Mouse (Mus musculus): ENCODE measurements around the gene Zbtb39.
"Not testable (repeated sequence)": the region's sequence is repeated elsewhere in the genome, so short reads cannot be mapped to it uniquely, and the experiment has no call there.

Gene Zbtb39

DNA sequence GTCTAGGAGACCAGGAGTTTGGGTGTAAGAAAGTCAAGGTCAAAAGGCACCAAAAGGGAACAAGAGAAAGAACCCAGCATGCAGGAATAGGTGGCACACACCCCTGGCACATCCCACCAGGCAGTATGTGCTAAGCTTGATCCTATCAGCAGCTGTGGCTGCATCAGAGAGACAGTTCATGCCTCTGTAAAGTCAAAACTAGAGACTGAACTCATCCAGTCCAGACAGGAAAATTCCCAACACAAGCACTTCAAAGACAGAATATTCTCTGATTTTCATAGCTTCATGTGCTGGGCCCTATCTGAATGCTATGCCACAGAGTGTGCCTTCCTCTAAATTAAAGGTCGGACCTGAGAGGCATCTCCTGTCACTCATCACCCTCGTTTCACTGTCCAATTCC, 1.8 kb upstream of the Zbtb39 start:
- no peak for DNase-seq (ENCODE audit: low read depth, low spot score)

DNA sequence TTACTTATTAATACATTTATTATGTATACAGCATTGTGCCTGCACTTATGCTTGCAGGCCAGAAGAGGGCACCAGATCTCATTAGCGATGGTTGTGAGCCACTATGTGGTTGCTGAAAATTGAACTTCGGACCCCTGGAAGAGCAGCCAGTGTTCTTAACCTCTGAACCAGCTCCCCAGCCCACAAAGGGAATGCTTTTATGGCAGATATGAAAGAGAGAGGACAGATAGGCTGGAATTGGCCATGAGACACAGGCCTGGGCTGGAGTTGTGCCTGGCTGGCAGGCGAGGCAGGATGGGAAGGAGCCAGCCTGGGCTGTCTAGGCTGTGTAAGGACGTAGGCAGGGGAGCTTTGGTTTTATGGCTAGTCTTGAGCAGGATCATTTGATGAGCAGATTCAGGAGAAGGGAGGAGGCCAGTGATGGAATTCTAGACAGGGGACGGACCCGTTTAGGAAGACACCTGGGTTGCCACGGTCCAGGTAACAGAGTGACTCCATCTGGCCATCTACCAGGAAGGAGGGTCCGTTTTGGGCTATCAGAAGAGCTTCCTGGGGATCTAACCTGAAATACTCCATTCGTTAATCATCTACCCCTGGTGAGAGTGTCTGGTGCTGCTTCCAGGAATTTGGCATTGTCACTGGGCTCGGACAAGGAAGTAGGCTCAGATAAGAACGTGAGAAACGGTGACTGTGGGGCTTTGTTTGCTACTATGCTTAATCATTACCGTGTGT, 1.0 kb upstream of the Zbtb39 start:
- no peak for DNase-seq (ENCODE audit: low read depth, low spot score)

DNA sequence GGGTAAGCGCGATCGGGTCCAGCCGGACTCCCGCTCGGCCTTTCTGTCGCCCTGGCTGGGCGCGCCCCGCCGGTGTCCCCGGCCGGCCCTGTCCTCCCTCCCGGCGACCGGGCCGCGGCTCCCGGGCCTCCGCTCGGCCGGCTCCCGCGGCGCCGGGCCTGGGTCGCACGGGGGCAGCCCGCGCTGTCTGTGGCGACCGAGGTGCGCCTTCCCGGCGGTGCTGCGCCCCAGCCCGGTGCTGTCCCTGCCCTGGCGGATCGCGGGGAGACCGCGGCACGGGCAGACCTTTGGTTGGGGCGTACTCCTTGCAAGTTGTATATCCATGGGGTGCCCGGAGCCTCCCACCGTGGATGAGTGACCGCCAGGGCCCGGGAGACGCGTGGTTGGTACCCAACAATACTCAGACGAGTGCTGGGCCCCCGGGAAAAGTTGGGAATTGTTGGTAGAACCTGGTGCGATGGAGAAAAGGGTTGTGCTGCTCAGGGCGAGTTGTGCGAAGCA, 373 bp downstream of the Zbtb39 start:
- DNase-seq (ENCODE audit: low read depth, low spot score) = no peak

DNA sequence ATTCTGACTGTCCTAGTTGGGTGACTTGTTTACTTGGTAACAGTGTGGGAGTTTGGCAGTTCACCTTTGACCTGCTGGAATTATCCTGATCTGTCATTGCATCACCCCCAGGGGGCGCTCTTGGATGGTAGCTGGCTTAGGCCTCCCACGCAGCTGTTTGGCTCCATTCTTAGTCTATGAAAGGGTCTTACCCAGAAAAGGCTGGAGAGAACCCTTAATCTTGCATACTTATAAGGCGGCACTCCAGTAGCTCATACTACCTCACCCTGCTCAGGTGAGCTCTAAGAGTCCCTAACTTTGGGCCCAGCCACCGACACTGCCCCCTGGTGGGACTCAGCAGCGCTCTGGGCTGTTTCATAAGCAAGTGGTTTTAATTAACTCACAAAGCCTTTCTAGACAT, 5.3 kb downstream of the Zbtb39 start:
- DNase-seq (ENCODE audit: low read depth, low spot score) = no peak

DNA sequence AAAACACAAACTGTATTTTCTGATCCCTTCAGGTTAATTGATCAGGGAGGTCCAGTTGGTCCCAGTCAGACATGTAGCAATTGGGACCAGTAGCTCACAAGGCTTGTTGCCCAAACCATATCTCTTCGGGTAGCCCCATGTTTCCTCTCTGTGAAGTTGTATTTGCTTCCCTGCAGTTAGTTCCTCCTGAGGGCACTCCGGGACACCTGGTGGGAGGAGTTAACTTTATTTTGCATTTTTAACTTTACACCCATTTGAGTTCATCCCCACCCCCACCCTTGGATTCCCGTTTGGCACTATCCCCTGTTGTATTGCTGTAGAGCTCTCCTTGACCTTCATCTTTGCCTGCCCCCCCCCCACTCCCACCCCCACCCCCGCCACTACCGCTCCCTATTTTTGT, 6.5 kb downstream of the Zbtb39 start:
- DNase-seq (ENCODE audit: low read depth, low spot score) = no peak

DNA sequence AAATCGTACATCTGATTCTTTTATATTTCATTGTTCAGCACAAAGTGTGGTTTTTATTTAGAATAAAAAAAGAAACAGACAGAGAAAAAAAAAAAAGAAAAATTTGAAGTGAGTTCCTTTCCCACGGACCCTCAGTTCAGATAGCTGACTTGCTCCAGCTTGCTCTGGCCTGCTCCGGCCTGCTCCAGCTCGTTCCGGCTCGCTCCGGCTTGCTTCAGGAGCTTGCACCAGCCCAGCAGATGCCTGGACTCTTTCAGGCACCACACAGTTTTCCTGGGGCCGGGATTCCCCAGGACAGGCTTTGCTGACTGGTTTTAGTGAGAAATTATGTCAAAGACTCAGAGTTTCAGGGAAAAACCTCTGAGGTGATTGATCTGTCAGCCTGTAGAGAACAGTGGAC, 7.9 kb downstream of the Zbtb39 start:
- no peak for DNase-seq (ENCODE audit: low read depth, low spot score)

DNA sequence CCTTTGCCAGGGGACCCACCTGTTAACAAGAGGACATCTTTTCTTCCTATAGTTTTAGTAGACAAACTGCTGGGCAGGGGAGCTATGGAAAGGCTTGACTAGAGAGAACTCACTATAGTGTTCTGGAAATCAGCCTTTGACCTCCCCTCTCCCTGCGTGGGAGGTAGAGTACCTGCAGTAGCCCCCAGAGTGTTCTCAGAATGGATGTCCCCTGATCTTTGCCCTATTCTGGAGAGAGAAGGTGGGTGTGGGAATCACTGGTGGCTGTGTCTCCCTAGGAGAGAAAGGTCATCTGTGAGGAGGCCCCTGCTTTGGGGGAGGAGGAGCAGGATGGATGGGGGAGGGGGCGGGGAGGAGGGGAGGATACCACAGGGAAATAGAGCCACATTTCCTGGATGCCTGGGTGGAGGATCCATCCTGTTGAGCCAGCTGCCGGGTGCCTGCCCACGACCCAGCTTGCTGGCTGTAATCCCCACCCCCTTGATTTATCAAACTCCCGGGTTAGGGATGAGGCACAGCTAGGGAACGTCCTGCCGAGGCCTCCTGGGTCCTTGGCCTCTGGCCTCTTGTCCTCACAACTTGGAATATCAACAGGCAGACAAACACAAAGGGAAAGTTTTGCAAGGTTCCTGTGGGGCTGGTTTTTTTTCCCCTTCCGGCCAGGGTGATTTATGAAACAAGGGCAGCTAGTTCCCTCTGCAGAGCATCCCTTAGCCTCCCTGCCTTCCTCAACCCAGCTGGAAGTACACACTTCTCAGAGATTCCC, 9.7 kb downstream of the Zbtb39 start:
- DNase-seq (ENCODE audit: low read depth, low spot score) = no peak

DNA sequence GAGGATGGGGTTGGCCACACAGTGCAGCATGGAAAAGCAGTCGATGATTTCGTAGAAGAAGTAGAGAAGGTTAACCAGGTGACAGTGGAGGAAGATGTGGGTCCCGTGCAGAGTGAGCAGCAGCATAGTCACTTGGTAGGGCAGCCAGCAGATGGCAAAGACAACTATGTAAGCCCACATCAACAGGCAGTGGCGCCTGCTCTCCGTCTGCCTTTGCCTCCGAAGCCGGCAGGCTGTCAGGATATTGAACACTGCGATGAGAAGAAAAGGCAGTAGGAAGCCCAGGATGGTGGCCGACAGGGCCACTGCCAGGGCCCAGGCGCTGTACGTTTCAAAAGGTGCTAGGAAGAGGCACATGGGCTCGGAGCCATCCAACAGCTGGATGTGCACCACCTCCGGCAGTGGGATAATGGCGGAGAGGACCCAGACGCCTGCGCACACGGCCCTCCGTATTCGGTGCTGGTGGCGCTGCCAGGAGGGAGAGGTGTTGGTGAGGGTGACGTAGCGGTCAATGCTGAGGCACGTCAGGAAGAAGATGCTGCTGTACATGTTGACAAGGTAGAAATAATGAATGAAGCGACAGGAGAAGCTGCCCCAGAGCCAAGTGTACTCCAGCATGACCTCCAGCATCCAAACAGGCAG, 10.9 kb downstream of the Zbtb39 start:
- no peak for DNase-seq (ENCODE audit: low read depth, low spot score)

DNA sequence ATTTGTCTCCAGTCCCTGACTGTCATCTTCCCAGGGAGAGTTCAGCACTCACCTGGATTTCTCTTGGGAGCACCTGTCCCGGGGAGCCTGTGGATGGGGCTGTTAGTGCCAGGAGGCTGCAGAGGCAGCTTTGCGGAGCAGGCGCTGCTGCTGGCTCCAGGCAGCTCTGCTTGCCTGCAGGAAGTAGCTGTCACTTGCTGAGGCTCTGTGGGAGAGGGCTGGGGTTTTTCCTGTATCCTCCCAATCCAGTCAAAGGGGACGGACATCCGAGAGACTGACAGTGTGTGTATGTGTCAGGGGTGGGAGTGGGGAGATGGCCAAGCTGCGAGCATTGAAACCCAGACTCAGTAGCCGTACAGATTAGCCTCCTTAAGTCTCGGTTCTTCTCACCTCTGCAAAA, 12.2 kb downstream of the Zbtb39 start, which contains the start of gene Gpr182:
Gene Gpr182 (minus strand): TSS at position 185 of the 400 bp plus-strand sequence.
- no peak for DNase-seq (ENCODE audit: low read depth, low spot score)

DNA sequence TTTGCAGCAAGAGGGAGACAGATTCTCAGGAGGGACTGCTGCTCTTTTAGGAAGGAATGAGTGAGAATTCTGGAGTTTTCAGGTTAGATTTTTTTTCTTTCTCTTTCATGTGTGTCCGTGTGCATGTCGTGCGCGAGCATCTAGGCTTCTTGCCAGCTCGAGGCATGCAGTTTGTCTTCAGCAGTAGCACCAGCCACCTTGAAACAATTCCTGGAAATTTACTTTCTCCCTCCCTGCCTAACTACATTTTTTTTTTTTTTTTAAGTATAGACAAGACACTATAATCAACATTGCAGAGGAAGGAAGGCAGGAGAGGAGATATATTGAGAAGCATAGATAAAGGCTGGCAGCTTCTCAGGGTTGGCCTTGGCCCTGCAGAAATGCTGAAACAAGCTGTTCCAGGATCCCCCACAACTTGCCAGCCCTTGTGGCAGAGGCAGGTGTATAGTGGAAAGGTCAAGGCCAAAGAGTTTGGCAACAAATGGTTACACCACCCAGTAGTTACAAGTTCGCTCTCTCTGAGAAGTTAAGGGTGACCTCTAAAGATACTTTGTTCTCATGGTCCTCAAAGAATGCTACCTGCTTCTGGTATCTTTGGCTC, 15.3 kb downstream of the Zbtb39 start:
- no peak for DNase-seq (ENCODE audit: low read depth, low spot score)

DNA sequence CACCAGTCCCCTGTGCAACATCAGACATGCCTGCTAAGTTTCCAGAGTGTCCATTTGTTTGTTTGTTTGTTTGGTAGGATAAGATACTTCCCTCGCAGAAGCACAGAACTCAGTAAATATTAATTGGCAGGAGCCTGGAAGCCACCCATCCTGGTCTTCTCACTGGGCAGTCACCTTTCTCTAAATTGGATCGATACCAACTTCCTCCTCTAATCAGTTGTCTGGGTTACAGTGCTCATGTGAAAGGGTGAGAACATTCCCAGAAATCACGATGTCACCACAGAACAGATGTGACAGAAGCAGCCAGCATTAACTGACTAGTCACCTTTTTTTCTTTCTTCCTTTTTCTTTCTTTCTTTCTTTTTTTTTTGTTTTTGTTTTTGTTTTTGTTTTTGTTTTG, 15.9 kb downstream of the Zbtb39 start:
- no peak for DNase-seq (ENCODE audit: low read depth, low spot score)

DNA sequence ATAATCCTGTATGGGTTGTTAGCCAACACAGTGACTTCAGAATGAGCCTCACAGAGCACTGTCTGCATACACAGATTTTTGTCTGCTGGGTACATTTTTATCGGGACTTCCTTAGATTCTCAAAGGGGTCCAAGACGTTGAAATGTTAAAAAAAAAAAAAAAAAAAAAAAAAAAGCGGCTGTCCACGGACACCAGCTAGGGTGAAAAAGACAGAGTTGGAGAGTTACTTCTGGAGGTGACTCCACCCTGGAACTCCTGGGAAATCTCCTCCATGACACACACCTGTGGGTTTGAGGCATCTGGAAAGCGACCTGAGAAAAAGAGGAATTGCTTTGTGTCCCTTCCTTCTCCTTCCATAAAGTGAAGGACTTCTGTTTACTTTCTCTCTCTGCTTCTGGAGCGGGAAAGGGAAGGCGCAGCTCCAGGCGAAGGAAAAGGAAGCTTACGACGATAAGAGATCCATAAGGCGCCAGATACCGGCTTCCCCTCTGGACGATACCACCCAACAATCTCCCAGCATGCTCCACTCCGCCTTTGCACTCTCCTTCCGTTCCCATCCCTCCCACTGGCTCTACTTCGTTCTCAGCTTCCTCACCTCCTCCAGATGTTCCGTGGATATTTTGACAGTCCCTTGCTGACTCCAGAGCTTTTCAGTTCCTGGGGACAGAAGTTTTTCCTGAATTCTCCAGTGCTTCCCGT, 16.6 kb downstream of the Zbtb39 start:
- no peak for DNase-seq (ENCODE audit: low read depth, low spot score)

DNA sequence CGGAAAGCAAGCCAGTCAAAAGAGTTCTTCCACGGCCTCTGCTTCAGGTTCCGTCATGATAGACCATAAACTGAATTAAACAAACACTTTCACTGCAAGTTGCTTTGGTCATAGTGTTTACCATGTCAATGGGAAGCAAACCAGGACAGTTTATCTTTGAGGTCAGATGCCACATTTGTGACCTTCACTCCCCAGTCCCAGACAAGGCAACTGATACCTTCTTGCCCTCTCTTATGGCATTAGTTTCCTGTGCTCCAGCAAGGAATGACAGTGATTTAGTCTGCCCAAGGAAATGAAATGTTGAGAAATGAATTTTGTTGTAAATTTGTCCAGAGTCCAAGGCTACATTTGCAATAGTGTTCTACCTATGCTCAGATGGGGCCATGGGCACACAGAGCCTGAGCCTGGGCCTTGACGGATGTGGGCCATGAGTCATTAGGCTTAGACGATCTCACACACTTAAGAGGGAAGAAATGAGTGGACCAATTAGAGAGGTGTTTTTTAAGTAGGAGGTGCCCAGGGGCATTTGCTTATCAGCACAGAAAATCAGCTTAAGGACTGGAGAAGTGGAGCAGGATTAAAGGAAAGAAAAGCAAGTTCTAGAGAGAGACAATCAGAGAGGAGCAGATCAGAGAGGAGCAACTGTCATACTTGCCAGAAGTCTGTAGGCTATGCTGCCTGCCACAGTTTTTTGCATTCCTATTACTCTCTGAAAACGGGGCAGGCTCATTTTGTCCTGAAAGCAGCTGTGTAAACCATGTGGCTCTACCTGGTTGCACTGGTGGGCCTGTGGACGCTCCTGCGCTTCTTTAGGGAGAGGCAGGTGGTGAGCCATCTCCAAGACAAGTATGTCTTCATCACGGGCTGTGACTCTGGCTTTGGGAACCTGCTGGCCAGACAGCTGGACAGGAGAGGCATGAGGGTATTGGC, 20.1 kb downstream of the Zbtb39 start, which contains the start of the genes Rdh1 and Rdh16f1:
Gene Rdh1 (plus strand): TSS at position 541 of the 930 bp plus-strand sequence.
Gene Rdh16f1 (plus strand): TSS at position 607 of the 930 bp plus-strand sequence.
- DNase-seq (ENCODE audit: low read depth, low spot score) = no peak

DNA sequence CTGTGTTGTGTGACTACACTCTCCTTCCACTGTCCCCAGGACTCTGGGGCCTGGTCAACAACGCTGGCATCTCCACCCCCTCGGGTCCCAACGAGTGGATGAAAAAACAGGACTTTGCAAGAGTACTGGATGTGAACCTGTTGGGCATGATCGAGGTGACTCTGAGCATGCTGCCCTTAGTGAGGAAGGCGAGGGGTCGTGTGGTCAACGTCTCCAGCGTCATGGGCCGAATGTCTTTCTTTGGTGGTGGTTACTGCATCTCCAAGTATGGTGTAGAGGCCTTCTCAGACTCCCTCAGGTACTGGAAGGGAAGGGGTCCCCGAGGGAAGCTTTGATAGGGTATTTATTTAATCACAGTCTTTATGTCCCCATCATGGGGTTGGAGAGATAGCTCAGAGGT, 23.6 kb downstream of the Zbtb39 start:
- not testable (repeated sequence) for DNase-seq (ENCODE audit: low read depth, low spot score)

DNA sequence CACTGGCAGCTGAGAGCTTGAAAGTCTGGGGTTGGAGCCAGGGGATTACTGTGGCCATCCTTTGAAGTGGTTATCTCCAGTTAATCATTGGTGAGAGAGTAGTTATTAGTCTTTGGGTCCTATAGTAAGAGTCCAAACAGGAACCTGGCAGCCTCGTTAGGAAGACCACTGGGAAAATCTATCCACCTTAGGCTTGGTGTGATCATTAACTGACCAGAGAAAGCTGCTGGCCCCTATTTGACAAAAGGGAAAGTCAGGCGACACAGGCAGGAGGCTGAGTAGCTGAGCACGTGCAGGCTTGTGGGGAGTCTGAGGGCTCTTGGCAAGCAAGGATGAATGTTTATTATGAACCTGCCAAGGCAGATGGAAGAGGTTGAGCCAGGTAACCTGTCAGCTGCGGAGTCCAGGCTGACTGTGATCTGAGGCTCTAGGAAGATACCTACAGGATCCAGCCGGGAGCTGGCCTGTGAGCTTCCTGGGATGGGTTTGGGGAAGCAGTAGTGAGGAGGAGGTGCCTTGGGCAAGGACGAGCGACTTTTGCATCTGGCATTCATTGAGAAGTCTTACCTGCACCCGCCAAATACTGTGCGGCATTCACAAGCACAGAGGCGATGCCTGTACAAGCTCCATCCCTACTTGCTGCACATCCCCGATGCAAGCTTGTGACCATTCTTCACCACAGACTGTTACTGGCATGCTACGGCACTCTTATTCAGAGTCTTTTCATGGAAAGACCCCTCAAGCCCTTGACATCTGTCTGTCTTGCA, 24.8 kb downstream of the Zbtb39 start:
- no peak for DNase-seq (ENCODE audit: low read depth, low spot score)

DNA sequence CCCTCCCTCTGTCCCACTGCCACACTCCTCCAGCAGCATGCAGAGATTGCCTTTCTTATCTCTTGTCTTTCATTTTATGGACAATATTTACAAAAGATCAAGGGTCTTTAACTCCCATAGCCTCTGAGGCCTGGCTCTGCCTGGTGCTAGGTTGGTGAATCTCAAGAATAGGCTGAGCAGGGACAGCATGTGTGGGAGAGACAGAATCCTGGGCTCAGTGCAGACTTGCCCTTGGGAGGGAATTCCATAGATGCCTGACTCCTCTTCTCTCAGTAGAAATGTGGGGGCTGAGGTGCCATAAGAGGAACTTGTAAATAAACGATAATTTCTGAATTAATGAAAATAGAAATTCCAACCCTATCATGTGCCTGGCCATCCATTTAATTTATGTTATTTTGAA, 27.2 kb downstream of the Zbtb39 start:
- no peak for DNase-seq (ENCODE audit: low read depth, low spot score)

DNA sequence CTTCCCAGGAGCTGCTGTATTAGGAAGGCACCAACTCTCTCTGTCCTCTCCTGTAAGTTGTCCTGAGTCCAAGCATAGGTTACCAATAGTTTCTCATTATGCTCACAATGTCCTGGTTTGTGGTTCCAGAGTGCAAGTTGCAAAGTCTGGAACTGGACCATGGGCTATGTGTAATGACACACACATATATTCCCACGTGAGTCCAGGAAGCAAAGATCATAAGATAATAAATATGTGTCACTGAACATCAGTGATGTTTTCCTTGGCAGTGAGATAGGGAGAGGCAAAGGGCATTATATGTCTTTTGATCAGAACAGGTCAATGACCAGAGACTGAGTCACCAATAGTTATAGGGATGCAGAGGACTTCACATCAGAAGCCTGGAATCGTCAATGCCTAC, 36.7 kb downstream of the Zbtb39 start, which contains the start of gene Rdh9:
Gene Rdh9 (plus strand): TSS at position 376 of the 400 bp plus-strand sequence.
- no peak for DNase-seq (ENCODE audit: low read depth, low spot score)

DNA sequence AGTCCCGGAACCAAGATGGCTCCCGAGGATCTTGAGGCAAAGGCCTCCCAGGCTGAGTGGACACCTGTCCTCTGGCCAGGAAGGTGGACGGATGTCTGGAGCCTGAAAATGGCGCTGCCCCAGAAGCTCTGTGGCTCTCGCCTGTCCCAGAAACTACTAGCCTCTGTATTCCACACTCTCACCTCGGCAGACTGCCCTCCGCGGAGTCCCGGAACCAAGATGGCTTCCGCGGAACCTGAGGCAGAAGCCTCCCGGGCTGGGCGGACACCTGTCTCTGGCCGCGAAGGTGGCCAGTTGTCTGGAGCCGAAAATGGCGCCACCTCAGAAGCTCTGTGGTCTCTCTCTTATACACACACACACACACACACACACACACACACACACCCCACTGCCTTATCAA, 43.0 kb downstream of the Zbtb39 start:
- DNase-seq (ENCODE audit: low read depth, low spot score) = not testable (repeated sequence)

DNA sequence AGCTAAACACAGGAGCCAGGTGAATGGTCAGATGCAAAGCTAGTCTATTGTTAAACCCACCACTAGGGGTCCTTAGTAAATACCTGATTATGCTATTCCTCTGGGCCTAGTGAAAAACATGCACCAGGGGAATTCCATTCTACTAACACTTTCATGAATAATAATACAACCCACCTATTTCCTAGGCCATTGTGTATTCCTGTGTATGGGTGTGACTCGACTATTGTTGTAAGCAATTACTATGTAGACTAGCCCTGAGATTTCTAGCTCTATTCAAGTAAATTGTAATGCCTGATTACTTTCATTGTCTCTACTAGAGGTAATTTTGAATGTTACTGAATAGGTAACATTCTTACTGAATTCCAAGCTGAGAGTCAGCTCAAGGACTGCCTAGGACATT, 46.1 kb downstream of the Zbtb39 start:
- DNase-seq (ENCODE audit: low read depth, low spot score) = not testable (repeated sequence)
